Mouse (Mus musculus): ENCODE measurements around the gene Mfsd4b5.
A peak's percentile ranks its signal among the peaks of the same experiment; 100 is the strongest.
"Not testable (repeated sequence)": the region's sequence is repeated elsewhere in the genome, so short reads cannot be mapped to it uniquely, and the experiment has no call there.

Gene Mfsd4b5

GRCm38 (mm10) chr10:39961906-39962305, 24.5 kb downstream of the Mfsd4b5 start:
- DNase-seq: no peak

- DNase-seq: no peak
Measured at GRCm38 (mm10) chr10:39960441-39960822, 26.0 kb downstream of the Mfsd4b5 start.

GRCm38 (mm10) chr10:39959761-39960440, 26.5 kb downstream of the Mfsd4b5 start, which contains the start of gene Mfsd4b3:
Gene Mfsd4b3 (minus strand): TSS chr10:39960153.
- peak; percentile 96 for DNase-seq

GRCm38 (mm10) chr10:39958266-39958665, 28.2 kb downstream of the Mfsd4b5 start:
- no peak for DNase-seq

GRCm38 (mm10) chr10:39956340-39956878, 30.0 kb downstream of the Mfsd4b5 start:
- DNase-seq: peak; percentile 61

- DNase-seq: no peak
Measured at GRCm38 (mm10) chr10:39955163-39955562, 31.3 kb downstream of the Mfsd4b5 start.

GRCm38 (mm10) chr10:39949377-39949954, 37.0 kb downstream of the Mfsd4b5 start:
- DNase-seq: no peak

GRCm38 (mm10) chr10:39947195-39947594, 39.3 kb downstream of the Mfsd4b5 start:
- DNase-seq: not testable (repeated sequence)

GRCm38 (mm10) chr10:39936553-39936952, 49.9 kb downstream of the Mfsd4b5 start:
- DNase-seq: no peak

- DNase-seq: peak; percentile 56
Measured at GRCm38 (mm10) chr10:39926616-39927139, 59.8 kb downstream of the Mfsd4b5 start, which contains the start of gene Mfsd4b2. Gene Mfsd4b2 (minus strand): TSS chr10:39926923.

- not testable (repeated sequence) for DNase-seq
Measured at GRCm38 (mm10) chr10:39924556-39924955, 61.9 kb downstream of the Mfsd4b5 start.

- no peak for DNase-seq
Measured at GRCm38 (mm10) chr10:39912616-39913015, 73.8 kb downstream of the Mfsd4b5 start.

- DNase-seq: no peak
Measured at GRCm38 (mm10) chr10:39908768-39909441, 77.5 kb downstream of the Mfsd4b5 start.

Measured in kidney, postnatal 10 days (tissue).